Mouse (Mus musculus): ENCODE measurements around the gene Nars2. TPM values are rescaled to one million over a fixed set of nuclear protein-coding genes. Genes with fewer than 3 reads are reported as not detected.

Gene Nars2
- polyA plus RNA-seq, 2 experiments, result 8.5 to 21.0 TPM

- H3K9ac ChIP-seq (ENCODE audit: low read depth, low read length, severe bottlenecking), result peak overlapping the region; percentile 84
- ATAC-seq (ENCODE audit: low FRiP score, low read depth) (no peak), DNase-seq (ENCODE audit: low spot score) (no peak)
- no peaks in the 10 kb centered on the region for H3K27me3 ChIP-seq (ENCODE audit: control insufficient read depth, insufficient read depth, low read length)
- peak overlapping the region; percentile 60 for H3K4me2 ChIP-seq (replicated peaks; ENCODE audit: low read depth, low read length, severe bottlenecking)
- 14% methylated on average over 5 of the region's 5 CpGs for WGBS
- H3K27ac ChIP-seq (replicated peaks; ENCODE audit: low read depth, low read length), result no peak overlapping the region; the same call in 1 of the 2 replicates
- H3K4me3 ChIP-seq (replicated peaks; ENCODE audit: low read length), result peak overlapping the region; percentile 87
- H3K36me3 ChIP-seq (ENCODE audit: control insufficient read depth, insufficient read depth, low read length), result peaks cover 4% of the 10 kb centered on the region; the same call in 1 of the 2 replicates
- no peaks in the 10 kb centered on the region for H3K9me3 ChIP-seq (ENCODE audit: control insufficient read depth, low read length)
- H3K4me1 ChIP-seq (ENCODE audit: control insufficient read depth, insufficient read depth, low read length), result peaks cover 6% of the 10 kb centered on the region; the same call in 1 of the 2 replicates
- TF ChIP-seq POLR2A (IDR thresholded peaks at IDR 0.05; ENCODE audit: borderline replicate concordance, extremely low read depth, insufficient read depth, insufficient read length), result no peak
Observed at GRCm38 (mm10) chr7:96952094-96952493, 789 bp downstream of the Nars2 start.

DNA sequence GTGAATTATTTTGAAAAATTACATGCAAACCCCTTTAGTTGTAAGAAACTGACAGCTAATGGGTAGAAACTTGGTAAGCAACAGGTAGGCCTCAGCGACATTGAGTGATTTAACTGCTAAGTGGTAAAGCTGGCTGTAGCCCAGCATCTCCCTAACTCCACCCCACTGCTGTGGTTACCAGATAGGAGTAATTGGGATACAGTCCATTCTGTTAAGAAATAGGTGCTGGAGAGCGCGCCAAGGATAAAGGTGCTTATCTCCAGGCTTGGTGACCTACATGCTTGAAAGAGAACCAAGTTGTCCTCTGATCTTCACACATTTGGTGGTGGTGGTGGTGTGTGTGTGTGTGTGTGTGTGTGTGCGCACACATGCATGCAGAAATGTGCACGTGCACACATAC, 7.9 kb downstream of the Nars2 start:
- ATAC-seq (ENCODE audit: low FRiP score, low read depth) (no peak), DNase-seq (ENCODE audit: low spot score) (no peak)
- H3K4me1 ChIP-seq (ENCODE audit: control insufficient read depth, insufficient read depth, low read length), result no peaks in the 10 kb centered on the region
- H3K27ac ChIP-seq (replicated peaks; ENCODE audit: low read depth, low read length), result no peak overlapping the region
- no peak overlapping the region for H3K4me3 ChIP-seq (replicated peaks; ENCODE audit: low read length)
- no peak overlapping the region for H3K9ac ChIP-seq (ENCODE audit: low read depth, low read length, severe bottlenecking)
- 88% methylated on average over 5 of the region's 5 CpGs for WGBS
- H3K27me3 ChIP-seq (ENCODE audit: control insufficient read depth, insufficient read depth, low read length), result no peaks in the 10 kb centered on the region
- no peak for TF ChIP-seq POLR2A (IDR thresholded peaks at IDR 0.05; ENCODE audit: borderline replicate concordance, extremely low read depth, insufficient read depth, insufficient read length)
- peaks cover 30% of the 10 kb centered on the region for H3K36me3 ChIP-seq (ENCODE audit: control insufficient read depth, insufficient read depth, low read length)
- no peak overlapping the region for H3K4me2 ChIP-seq (replicated peaks; ENCODE audit: low read depth, low read length, severe bottlenecking)
- H3K9me3 ChIP-seq (ENCODE audit: control insufficient read depth, low read length), result no peaks in the 10 kb centered on the region

DNA sequence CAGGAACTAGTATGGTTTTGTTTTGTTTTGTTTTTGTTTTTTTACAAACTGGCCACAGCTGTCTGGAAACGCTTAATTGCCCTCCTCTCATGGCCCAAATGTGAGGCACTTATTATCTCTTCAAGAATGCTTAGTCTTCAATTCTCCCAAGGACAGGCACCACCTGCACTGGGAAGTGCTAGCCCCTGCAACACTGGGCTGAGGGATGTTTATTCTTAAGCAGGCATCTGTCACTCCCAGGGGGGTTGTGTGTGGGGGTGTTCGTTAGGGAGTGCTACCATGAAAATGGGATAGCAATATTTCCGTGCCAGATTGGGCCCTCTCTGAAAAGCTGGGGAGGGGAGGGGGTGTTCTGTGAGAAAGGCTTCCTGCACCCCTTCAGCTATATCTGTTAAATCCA, 15.9 kb downstream of the Nars2 start:
- Histone ChIP-seq H3K4me3 (replicated peaks; ENCODE audit: low read length) (no peak overlapping the region), H3K27ac (replicated peaks; ENCODE audit: low read depth, low read length) (no peak overlapping the region), H3K4me2 (replicated peaks; ENCODE audit: low read depth, low read length, severe bottlenecking) (no peak overlapping the region), H3K36me3 (ENCODE audit: control insufficient read depth, insufficient read depth, low read length) (no peaks in the 10 kb centered on the region), H3K9me3 (ENCODE audit: control insufficient read depth, low read length) (no peaks in the 10 kb centered on the region), H3K27me3 (ENCODE audit: control insufficient read depth, insufficient read depth, low read length) (no peaks in the 10 kb centered on the region), H3K9ac (ENCODE audit: low read depth, low read length, severe bottlenecking) (no peak overlapping the region), H3K4me1 (ENCODE audit: control insufficient read depth, insufficient read depth, low read length) (no peaks in the 10 kb centered on the region)
- ATAC-seq (ENCODE audit: low FRiP score, low read depth) (no peak), DNase-seq (ENCODE audit: low spot score) (no peak)
- TF ChIP-seq POLR2A (IDR thresholded peaks at IDR 0.05; ENCODE audit: borderline replicate concordance, extremely low read depth, insufficient read depth, insufficient read length), result no peak
- WGBS, result 51% methylated on average over 3 of the region's 3 CpGs

DNA sequence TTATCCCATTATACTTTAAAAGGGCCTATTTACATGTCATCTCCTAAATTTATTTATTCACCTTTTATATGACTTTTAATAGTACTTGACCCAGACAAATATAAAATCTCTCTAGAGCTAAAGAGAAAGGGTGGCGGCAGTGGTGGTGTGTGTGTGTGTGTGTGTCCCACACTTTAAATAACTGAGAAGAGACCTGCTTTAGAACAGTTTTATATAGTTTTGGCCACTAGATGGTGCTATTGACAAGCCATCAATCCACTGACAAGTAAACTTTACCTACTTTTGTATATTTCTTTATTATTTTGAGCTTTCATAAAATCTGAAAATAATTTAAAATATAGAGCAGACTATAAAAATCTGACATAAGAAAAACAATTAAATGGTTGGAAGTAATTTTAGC, 19.1 kb downstream of the Nars2 start:
- Histone ChIP-seq H3K27me3 (ENCODE audit: control insufficient read depth, insufficient read depth, low read length) (no peaks in the 10 kb centered on the region), H3K27ac (replicated peaks; ENCODE audit: low read depth, low read length) (no peak overlapping the region), H3K36me3 (ENCODE audit: control insufficient read depth, insufficient read depth, low read length) (peaks cover 4% of the 10 kb centered on the region; the same call in 1 of the 2 replicates), H3K9ac (ENCODE audit: low read depth, low read length, severe bottlenecking) (no peak overlapping the region), H3K9me3 (ENCODE audit: control insufficient read depth, low read length) (no peaks in the 10 kb centered on the region), H3K4me1 (ENCODE audit: control insufficient read depth, insufficient read depth, low read length) (no peaks in the 10 kb centered on the region), H3K4me3 (replicated peaks; ENCODE audit: low read length) (no peak overlapping the region), H3K4me2 (replicated peaks; ENCODE audit: low read depth, low read length, severe bottlenecking) (no peak overlapping the region)
- no peak for TF ChIP-seq POLR2A (IDR thresholded peaks at IDR 0.05; ENCODE audit: borderline replicate concordance, extremely low read depth, insufficient read depth, insufficient read length)
- DNase-seq (ENCODE audit: low spot score), result peak; percentile 79
- 23% methylated on average over 1 of the region's 1 CpGs for WGBS
- ATAC-seq (ENCODE audit: low FRiP score, low read depth), result no peak

DNA sequence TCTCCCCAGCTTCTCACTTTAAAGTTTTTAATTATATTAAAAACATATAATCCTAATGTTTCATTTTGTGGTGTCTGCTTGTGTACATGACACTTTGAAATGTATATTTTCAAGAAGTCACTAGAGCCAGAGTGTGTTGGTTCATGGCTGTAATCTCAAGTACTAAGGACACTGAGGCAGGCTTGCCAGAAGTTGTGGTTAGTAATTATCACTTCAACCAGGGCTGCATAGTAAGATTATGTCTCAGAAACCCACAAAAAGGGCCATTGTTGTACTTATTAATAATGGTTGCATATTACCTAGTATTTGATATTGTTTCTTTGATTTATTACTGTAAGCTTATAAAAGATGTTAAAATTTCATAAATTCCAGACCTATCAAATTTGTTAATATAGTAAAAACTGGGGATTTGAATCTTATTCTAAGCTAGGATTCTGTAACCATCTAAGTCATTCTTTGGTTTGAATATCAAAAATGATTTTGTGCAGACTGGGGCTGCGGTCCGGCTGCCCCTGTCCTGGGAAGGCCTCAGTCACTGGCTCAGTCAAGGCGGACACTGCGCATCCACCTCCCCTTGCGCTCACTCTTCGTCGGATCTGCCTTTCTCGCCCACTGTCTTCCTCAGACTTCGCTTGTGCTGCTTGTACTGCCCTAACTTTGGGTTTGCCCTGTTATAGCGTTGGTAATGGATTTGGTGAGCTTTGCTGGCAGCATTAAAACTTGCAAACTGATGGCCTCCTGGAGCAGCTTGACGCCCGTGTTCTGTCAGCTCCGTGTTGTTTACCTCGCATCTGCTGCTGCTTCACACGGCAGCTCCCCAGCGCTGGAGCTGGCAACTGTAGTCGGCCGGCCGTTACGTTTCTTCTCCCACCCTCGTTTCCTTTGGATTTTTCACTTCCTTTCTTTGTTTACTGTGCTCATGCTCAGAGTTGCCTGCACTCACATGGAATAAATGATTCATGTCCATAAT, 20.0 kb downstream of the Nars2 start:
- TF ChIP-seq POLR2A (IDR thresholded peaks at IDR 0.05; ENCODE audit: borderline replicate concordance, extremely low read depth, insufficient read depth, insufficient read length), result no peak
- DNase-seq (ENCODE audit: low spot score) (no peak), ATAC-seq (ENCODE audit: low FRiP score, low read depth) (no peak)
- WGBS, result 74% methylated on average over 21 of the region's 21 CpGs
- peaks cover 4% of the 10 kb centered on the region; the same call in 1 of the 2 replicates for H3K36me3 ChIP-seq (ENCODE audit: control insufficient read depth, insufficient read depth, low read length)
- no peak overlapping the region for H3K27ac ChIP-seq (replicated peaks; ENCODE audit: low read depth, low read length)
- H3K9me3 ChIP-seq (ENCODE audit: control insufficient read depth, low read length), result no peaks in the 10 kb centered on the region
- no peaks in the 10 kb centered on the region for H3K27me3 ChIP-seq (ENCODE audit: control insufficient read depth, insufficient read depth, low read length)
- H3K4me2 ChIP-seq (replicated peaks; ENCODE audit: low read depth, low read length, severe bottlenecking), result no peak overlapping the region
- no peak overlapping the region for H3K9ac ChIP-seq (ENCODE audit: low read depth, low read length, severe bottlenecking)
- H3K4me1 ChIP-seq (ENCODE audit: control insufficient read depth, insufficient read depth, low read length), result no peaks in the 10 kb centered on the region
- H3K4me3 ChIP-seq (replicated peaks; ENCODE audit: low read length), result no peak overlapping the region

Measured in limb, embryonic 14.5 days (tissue).